Mouse (Mus musculus) lung, embryonic 16.5 days (tissue): ENCODE measurements around the gene Tmem129. TPM values are rescaled to one million over a fixed set of nuclear protein-coding genes. Genes with fewer than 3 reads are reported as not detected.
A peak's percentile ranks its signal among the peaks of the same experiment; 100 is the strongest.

Experiments used
- ATAC-seq: fragments of 200-750 bp; cut with Nextera tagmentation; 2 replicates; pipeline ENCODE4 v1.8.0; 2017; ENCODE audit warnings: low read depth, mild to moderate bottlenecking, moderate library complexity
- H3K27ac ChIP-seq: fragments of 300-500 bp; sonication (generic); 2 replicates; pipeline ENCODE4 v1.5.1; 2014; ENCODE audit warnings: mild to moderate bottlenecking, control low read depth, low read length
- H3K27me3 ChIP-seq: fragments of 300-500 bp; sonication (generic); 2 replicates; pipeline ENCODE4 v1.6.1; 2014; ENCODE audit warnings: low read depth, low read length, mixed read lengths; ENCODE audit not compliant: control insufficient read depth, insufficient read depth
- H3K36me3 ChIP-seq: fragments of 300-500 bp; sonication (generic); 2 replicates; pipeline ENCODE4 v1.6.1; 2014; ENCODE audit warnings: low read length; ENCODE audit not compliant: control insufficient read depth, insufficient read depth
- H3K4me1 ChIP-seq: fragments of 300-500 bp; sonication (generic); replicated peaks from 2 replicates; pipeline ENCODE4 v1.6.1; 2014; ENCODE audit warnings: low read length, mixed read lengths; ENCODE audit not compliant: control insufficient read depth, insufficient read depth
- H3K4me2 ChIP-seq: fragments of 300-500 bp; sonication (generic); 2 replicates; pipeline ENCODE4 v1.6.1; 2014; ENCODE audit warnings: low read depth, low read length, control low read depth
- H3K4me3 ChIP-seq: fragments of 300-500 bp; sonication (generic); 2 replicates; pipeline ENCODE4 v1.5.1; 2014; ENCODE audit warnings: mild to moderate bottlenecking, low read length, control low read depth
- H3K9ac ChIP-seq: fragments of 300-500 bp; sonication (generic); 2 replicates; pipeline ENCODE4 v1.6.1; 2014; ENCODE audit warnings: low read length, control low read depth
- H3K9me3 ChIP-seq: fragments of 300-500 bp; sonication (generic); 2 replicates; pipeline ENCODE4 v1.6.1; 2016; ENCODE audit warnings: low read length; ENCODE audit not compliant: control insufficient read depth
- WGBS: fragments of 180-500 bp; shearing (Covaris S2); extraction: QIAGEN DNeasy Blood & Tissue Kit; methylation state at CpG from one replicate; pipeline ENCODE4 v1.1.7; 2014; 5-methylcytosine and 5-hydroxymethylcytosine counted together
- polyA plus RNA-seq: library from polyadenylated mRNA; unstranded; fragments of >200 nt; fragmentation: Nextera tagmentation; extraction: Ambion mirVana; gene quantifications from 2 replicates; pipeline ENCODE4 v1.2.1, GENCODE M21; 2015

The Tmem129 gene
- polyA plus RNA-seq, 1 experiment from 2014 or later: 41.0 TPM

DNA sequence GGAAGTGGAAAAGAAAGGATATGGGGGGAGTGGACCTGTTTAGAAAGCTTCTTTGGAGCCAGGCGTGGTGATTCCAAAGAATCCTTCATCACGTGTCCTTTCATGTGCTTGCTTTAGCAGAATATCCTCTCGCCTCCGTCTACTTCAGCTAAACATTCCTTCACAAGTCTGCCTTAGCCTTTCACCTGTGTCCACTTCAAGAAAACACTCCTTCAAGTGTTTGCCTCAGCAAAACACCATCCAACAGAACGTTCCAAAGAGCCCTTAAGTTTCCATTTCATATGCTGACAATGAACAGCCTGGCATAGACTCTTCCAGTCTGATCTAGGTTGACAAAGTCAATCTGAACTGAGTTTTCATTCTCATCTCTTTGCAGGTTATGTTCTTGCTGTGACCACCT, 20.0 kb upstream of the Tmem129 start:
- Histone ChIP-seq H3K4me2 (no peak overlapping the region), H3K9ac (no peak overlapping the region), H3K27me3 (no peaks in the 10 kb centered on the region), H3K27ac (peak overlapping the region; percentile 81), H3K4me1 (peaks cover 10% of the 10 kb centered on the region), H3K36me3 (no peaks in the 10 kb centered on the region), H3K9me3 (no peaks in the 10 kb centered on the region), H3K4me3 (no peak overlapping the region)
- peak; percentile 51 for ATAC-seq
- 32% methylated on average over 5 of the region's 5 CpGs for WGBS

DNA sequence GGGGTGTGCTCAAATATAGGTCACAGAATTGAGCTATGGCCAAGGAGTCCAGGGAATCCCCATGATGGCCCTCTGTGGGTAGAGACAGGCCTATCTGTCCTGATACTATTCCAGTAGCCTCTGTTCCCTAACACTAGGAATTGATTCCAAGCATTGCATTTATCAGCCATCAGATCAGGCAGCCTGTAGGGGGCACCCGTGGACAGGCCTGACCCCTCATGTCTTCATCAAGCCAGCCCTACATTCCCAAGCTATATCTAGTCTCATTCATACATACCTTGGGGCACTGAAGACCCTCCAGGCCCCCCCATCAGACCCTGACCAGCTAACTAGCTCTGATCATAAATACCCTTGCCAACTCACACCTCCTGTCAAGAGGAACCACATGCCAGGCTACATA, 17.7 kb upstream of the Tmem129 start:
- Histone ChIP-seq H3K9ac (no peak overlapping the region), H3K27ac (no peak overlapping the region), H3K27me3 (no peaks in the 10 kb centered on the region), H3K4me2 (no peak overlapping the region), H3K4me3 (no peak overlapping the region), H3K4me1 (peaks cover 10% of the 10 kb centered on the region), H3K36me3 (peaks cover 6% of the 10 kb centered on the region; the same call in 1 of the 2 replicates), H3K9me3 (no peaks in the 10 kb centered on the region)
- 5% methylated on average over 1 of the region's 1 CpGs for WGBS
- 0 out of 2 replicates have a peak, but pooled peaks have one; percentile 27 for ATAC-seq

DNA sequence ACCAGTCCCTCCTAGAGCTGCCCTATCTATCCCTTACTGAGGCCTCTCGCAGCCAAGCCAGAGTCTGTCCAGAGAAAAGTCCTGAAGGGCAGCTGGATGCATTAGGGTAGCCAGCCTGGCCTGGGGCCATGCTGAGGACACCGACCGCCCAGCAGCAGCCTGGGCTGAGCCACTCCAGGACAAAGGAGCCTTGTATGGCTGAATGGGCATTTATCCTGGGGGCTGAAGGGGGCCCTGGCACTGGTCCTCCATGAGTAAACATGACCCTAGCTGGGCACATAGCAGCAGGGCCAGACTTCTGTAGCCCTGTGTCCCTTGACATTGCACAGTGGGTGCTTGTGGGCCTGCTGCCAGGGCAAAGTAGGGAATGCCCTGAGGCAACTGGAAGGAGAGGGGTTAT, 16.2 kb upstream of the Tmem129 start:
- no peaks in the 10 kb centered on the region for H3K27me3 ChIP-seq
- peak overlapping the region; percentile 20; the same call in 1 of the 2 replicates for H3K9ac ChIP-seq
- no peak overlapping the region for H3K4me3 ChIP-seq
- no peaks in the 10 kb centered on the region for H3K9me3 ChIP-seq
- peak; percentile 21 for ATAC-seq
- WGBS: 69% methylated on average over 3 of the region's 3 CpGs
- peak overlapping the region; percentile 13; the same call in 1 of the 2 replicates for H3K27ac ChIP-seq
- H3K36me3 ChIP-seq: peaks cover 9% of the 10 kb centered on the region
- H3K4me1 ChIP-seq: peaks cover 10% of the 10 kb centered on the region
- H3K4me2 ChIP-seq: no peak overlapping the region

DNA sequence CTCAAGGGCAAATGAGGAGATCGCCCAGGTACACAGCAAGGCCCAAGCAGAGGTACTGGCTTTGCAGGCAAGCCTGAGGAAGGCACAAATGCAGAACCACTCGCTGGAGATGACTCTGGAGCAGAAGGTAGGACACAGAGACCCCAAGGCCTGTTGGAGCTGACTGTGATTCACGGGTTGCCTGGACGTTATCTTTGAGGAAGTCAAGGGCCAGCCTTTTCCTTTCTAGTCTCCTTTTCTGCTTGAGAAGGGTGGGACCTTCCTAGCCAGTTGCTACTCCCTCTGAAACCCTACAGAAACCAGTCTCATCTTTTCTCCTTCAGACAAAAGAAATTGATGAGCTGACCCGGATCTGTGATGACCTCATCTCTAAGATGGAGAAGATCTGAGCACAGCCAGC, 13.4 kb upstream of the Tmem129 start:
- WGBS: 72% methylated on average over 5 of the region's 5 CpGs
- Histone ChIP-seq H3K4me3 (no peak overlapping the region), H3K36me3 (peaks cover 25% of the 10 kb centered on the region)

DNA sequence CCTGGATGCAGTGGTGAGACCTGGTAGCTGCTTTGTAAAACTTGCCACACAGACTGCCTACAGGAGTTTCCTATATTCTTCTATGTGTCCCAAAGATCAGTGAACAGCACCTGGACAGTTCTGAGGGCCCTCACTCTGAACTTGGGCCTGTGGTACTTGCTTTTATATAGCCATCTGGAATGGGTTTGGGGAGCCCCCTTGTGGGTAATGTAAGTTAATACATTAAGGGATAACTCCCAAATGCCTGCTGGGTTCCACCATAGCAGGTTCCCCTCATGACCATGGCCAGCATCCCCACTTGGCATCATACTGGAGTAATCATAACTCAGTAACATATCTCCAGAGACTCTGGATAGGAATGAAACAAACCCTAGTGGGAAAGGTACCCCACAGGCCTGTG, 10.0 kb upstream of the Tmem129 start:
- H3K4me3 ChIP-seq: no peak overlapping the region
- H3K27me3 ChIP-seq: no peaks in the 10 kb centered on the region
- H3K9ac ChIP-seq: no peak overlapping the region
- peaks cover 40% of the 10 kb centered on the region for H3K36me3 ChIP-seq
- H3K27ac ChIP-seq: no peak overlapping the region
- no peaks in the 10 kb centered on the region for H3K9me3 ChIP-seq
- H3K4me2 ChIP-seq: no peak overlapping the region
- no peaks in the 10 kb centered on the region for H3K4me1 ChIP-seq
- no peak for ATAC-seq

More for the DNA sequence above, 13.4 kb upstream of the Tmem129 start:
- H3K9ac ChIP-seq: no peak overlapping the region
- ATAC-seq: no peak
- H3K4me1 ChIP-seq: peaks cover 6% of the 10 kb centered on the region
- no peaks in the 10 kb centered on the region for H3K9me3 ChIP-seq
- no peak overlapping the region for H3K27ac ChIP-seq
- H3K4me2 ChIP-seq: no peak overlapping the region
- no peaks in the 10 kb centered on the region for H3K27me3 ChIP-seq

DNA sequence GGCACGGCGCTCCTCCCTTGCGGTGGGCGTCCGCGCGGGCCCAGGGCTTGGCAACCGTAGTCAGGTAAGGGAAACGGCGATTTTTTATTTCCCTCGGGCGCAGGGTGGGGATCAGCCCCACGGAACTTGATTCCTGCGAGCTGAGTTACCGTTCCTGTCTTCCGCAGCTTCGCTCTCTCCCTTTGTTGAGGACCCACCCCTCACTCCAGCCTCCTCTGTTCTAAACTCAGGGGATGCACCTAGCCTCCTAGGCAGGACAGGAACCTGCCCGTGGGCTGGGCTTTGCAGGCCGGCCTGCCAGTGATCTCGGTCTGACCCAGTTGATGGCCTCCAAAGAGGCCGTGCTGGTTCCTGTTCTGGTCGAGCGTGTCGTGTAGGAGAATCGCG, 441 bp upstream of the Tmem129 start:
- Histone ChIP-seq H3K36me3 (peaks cover 21% of the 10 kb centered on the region), H3K9ac (peak overlapping the region; percentile 89), H3K4me1 (peaks cover 18% of the 10 kb centered on the region), H3K27ac (peak overlapping the region; percentile 66), H3K27me3 (no peaks in the 10 kb centered on the region), H3K4me3 (peak overlapping the region; percentile 92), H3K4me2 (peak overlapping the region; percentile 92), H3K9me3 (no peaks in the 10 kb centered on the region)
- ATAC-seq: no peak
- WGBS: under 1% methylated on average over 26 of the region's 26 CpGs

DNA sequence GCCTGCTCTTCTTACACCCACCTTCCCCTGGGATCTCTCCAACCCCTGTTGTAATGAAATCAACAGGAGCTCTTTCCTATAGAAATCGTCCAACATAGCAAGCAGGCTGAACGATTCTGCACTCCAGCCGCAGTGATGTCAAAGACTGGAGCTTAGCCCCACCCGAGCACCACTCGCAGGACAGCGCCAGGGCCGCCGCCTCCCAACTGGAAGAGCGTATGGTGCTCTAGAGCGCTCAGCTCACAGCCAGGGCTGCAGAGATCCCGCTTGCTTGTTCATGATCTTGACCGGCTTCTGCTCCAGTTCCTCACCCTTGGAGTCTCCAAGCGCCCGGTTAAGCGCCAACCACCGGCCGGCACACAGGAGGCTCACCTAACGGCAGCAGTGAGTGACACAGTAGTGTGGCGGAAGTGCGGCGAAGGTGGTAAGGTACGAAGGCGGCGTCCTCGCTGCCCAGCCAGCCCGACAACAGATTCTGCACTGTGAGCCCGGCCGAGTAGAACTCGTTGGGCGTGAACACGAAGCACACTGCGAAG, 897 bp downstream of the Tmem129 start:
- H3K27me3 ChIP-seq: no peaks in the 10 kb centered on the region
- peak; percentile 24 for ATAC-seq
- peak overlapping the region; percentile 84 for H3K27ac ChIP-seq
- H3K9ac ChIP-seq: peak overlapping the region; percentile 77
- 0% methylated on average over 32 of the region's 32 CpGs for WGBS
- peaks cover 22% of the 10 kb centered on the region for H3K4me1 ChIP-seq
- H3K4me2 ChIP-seq: peak overlapping the region; percentile 67
- peak overlapping the region; percentile 92 for H3K4me3 ChIP-seq
- no peaks in the 10 kb centered on the region for H3K9me3 ChIP-seq
- peaks cover 18% of the 10 kb centered on the region for H3K36me3 ChIP-seq

DNA sequence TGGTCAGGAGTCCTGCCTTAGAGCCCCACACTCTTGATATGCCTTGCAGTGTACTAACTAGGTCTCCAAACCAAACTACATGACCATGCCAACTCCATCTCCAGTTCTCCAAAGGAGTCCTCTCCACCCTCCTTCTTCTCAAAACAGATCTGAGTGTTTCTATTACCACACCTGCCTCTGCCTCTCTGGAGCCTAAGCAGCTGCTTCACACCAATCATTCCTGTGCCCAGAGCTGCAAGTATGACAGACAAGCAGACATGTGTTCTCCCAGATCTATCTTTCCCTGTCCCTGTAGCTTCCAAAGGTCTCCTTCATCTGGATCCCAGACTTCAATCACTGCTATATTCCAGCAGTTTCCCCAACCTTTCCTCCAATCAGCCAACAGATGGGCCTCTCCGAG, 1.5 kb downstream of the Tmem129 start:
- no peak for ATAC-seq
- peak overlapping the region; percentile 67 for H3K4me2 ChIP-seq
- peak overlapping the region; percentile 84; the same call in 1 of the 2 replicates for H3K27ac ChIP-seq
- H3K4me1 ChIP-seq: peaks cover 22% of the 10 kb centered on the region
- H3K27me3 ChIP-seq: no peaks in the 10 kb centered on the region
- peak overlapping the region; percentile 92 for H3K4me3 ChIP-seq
- H3K36me3 ChIP-seq: peaks cover 17% of the 10 kb centered on the region
- peak overlapping the region; percentile 77 for H3K9ac ChIP-seq
- 13% methylated on average over 1 of the region's 1 CpGs for WGBS
- H3K9me3 ChIP-seq: no peaks in the 10 kb centered on the region

DNA sequence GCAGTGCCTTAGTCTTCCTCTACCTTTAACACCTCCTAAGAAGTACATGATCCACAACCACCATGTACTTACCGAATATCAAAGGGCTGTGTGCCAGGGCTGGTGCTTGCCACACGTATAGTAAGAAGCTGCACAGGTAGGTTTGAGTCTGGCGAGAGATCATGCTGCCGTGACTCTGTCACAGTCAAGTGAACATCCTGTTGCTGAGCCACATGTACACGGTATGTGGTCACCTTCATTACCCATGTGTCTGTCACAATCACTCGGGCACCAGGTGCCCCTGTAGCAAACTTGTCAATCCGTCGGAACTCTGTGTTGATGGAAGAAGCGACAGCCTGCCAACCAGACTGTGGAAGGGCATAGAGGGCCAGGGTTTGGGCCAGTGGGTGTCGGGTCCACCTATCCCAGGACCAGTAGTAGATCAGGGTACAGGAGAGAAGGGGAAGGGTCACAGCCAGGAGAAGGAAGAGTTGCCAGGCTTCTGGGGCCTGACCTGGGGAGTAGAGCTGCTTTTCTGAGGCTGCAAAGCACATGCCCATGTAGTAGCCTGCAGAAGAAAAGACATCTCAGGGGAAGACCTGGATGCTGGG, 2.9 kb downstream of the Tmem129 start:
- Histone ChIP-seq H3K9ac (peak overlapping the region; percentile 29; the same call in 1 of the 2 replicates), H3K36me3 (peaks cover 12% of the 10 kb centered on the region), H3K4me1 (peaks cover 31% of the 10 kb centered on the region), H3K9me3 (no peaks in the 10 kb centered on the region), H3K4me2 (no peak overlapping the region), H3K27me3 (no peaks in the 10 kb centered on the region), H3K27ac (no peak overlapping the region), H3K4me3 (no peak overlapping the region)
- WGBS: 86% methylated on average over 10 of the region's 10 CpGs
- no peak for ATAC-seq
